In genomic region chr14:46071244-46071643, GRCm38 (mm10) we compare ENCODE assay signal across 16 mouse cellular contexts.
DNase-seq lines count a peak whose midpoint lies in the region; ATAC-seq lines count a peak whose summit lies in the region.
"Had no signal": no experiment of that assay in that cellular context is flagged by ENCODE, and none has a peak within 500 bp of the region (broad histone marks: within the 10 kb centered on the region; RNA-seq: fewer than 3 reads in every experiment).

No protein-coding gene starts in this region.

- peak; percentile 9 to 25 for DNase-seq in frontal cortex, postnatal 36 days (ENCODE audit: low spot score in 2 of 2)
- no peak for DNase-seq in frontal cortex, postnatal 25 days (ENCODE audit: low spot score in 2 of 2)
- DNase-seq in right cerebral cortex, adult 18-20 months = peak; percentile 5
- no peak for DNase-seq in right cerebral cortex, postnatal 36 days (ENCODE audit: low spot score in 2 of 2)
- peak; percentile 34 for DNase-seq in telencephalon, adult 2 months (ENCODE audit: low read depth, low spot score)
- DNase-seq: adrenal gland, adult 2 months; adrenal gland, postnatal 10 days; adrenal gland, postnatal 25 days; cerebellum, adult 11-12 months; cerebellum, adult 2 months; cerebellum, adult 9-10 months; cerebellum, postnatal 10 days; cerebellum, postnatal 25 days had no signal

- ATAC-seq in megakaryocyte progenitor cell, adult 5-6 weeks (replicated peaks; ENCODE audit: poor library complexity) = no peak
- ATAC-seq: forebrain, embryonic 13.5 days; forebrain, embryonic 15.5 days had no signal

Comparison
In these comparisons a context has a peak if more than half of its experiments do, and no peak if none do; other contexts are left out.
1. DNase-seq: peak in frontal cortex, postnatal 36 days (2 of 2), right cerebral cortex, adult 18-20 months (single experiment) and telencephalon, adult 2 months (single experiment); none in frontal cortex, postnatal 25 days (0 of 2) and right cerebral cortex, postnatal 36 days (0 of 2).